Comparison of ENCODE assay signal across 8 mouse cellular contexts in the genomic region with DNA sequence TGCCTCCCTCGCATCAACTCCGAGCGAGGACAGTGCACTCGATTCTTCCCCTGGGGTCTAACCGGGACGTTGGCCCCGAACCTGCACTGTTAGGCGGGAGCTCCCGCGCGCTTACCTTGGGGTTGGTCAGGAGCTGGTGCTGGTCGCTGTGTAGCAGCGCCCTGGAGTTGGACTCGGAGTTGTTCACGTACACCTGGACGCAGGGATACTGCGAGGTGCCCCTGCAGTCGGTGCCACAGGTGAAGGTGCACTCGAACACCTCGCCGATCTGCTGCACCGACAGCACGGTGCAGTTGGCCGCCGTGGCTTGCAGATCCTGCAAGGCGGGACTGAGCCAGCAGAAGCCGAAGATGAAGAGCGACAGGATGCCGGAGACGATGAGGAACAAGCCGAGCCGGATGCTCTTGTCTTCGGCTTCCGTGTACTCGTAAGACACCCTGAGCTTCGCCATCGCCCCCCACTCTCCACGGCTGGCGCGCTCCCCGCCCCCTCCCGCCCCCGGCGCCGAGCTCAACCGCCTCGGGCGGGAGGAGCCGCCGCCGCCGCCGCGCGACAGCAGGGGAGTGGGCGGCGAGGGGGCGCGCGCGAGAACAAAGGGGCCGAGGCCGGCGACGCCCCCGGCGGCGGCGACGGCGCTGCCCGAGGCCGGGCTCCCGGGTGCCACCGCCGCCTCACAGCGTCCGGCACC. TPM values are rescaled to one million over a fixed set of nuclear protein-coding genes. Genes with fewer than 3 reads are reported as not detected.
DNase-seq lines count a peak whose midpoint lies in the region; ATAC-seq and TF ChIP-seq lines count a peak whose summit lies in the region.

No protein-coding gene starts in this region.

- under 1% methylated on average over 54 of the region's 78 CpGs for WGBS in embryonic facial prominence, embryonic 12.5 days
- WGBS in hindbrain, embryonic 14.5 days, result under 1% methylated on average over 65 of the region's 78 CpGs
- WGBS in limb, embryonic 14.5 days, result under 1% methylated on average over 43 of the region's 78 CpGs
- under 1% methylated on average over 41 of the region's 78 CpGs for WGBS in midbrain, embryonic 16.5 days

- peak overlapping the region; percentile 68 for H3K4me3 ChIP-seq in embryonic facial prominence, embryonic 12.5 days
- peak overlapping the region; percentile 71 for H3K4me3 ChIP-seq in hindbrain, embryonic 14.5 days (replicated peaks; ENCODE audit: low read length)
- H3K4me3 ChIP-seq in limb, embryonic 14.5 days (replicated peaks; ENCODE audit: low read length), result peak overlapping the region; percentile 67
- H3K4me3 ChIP-seq in midbrain, embryonic 16.5 days (ENCODE audit: low read depth, low read length), result peak overlapping the region; percentile 84

- H3K27ac ChIP-seq in embryonic facial prominence, embryonic 12.5 days, result peak overlapping the region; percentile 81
- peak overlapping the region; percentile 92 for H3K27ac ChIP-seq in hindbrain, embryonic 14.5 days
- peak overlapping the region; percentile 82 for H3K27ac ChIP-seq in limb, embryonic 14.5 days (replicated peaks; ENCODE audit: low read depth, low read length)
- peak overlapping the region; percentile 92 for H3K27ac ChIP-seq in midbrain, embryonic 16.5 days (ENCODE audit: low read length)

- H3K4me2 ChIP-seq in embryonic facial prominence, embryonic 12.5 days (replicated peaks), result peak overlapping the region; percentile 91
- H3K4me2 ChIP-seq in hindbrain, embryonic 14.5 days (replicated peaks), result peak overlapping the region; percentile 92
- peak overlapping the region; percentile 94 for H3K4me2 ChIP-seq in limb, embryonic 14.5 days (replicated peaks; ENCODE audit: low read depth, low read length, severe bottlenecking)
- H3K4me2 ChIP-seq in midbrain, embryonic 16.5 days (ENCODE audit: low read length), result peak overlapping the region; percentile 76

- TF ChIP-seq POLR2A in limb, embryonic 14.5 days (IDR thresholded peaks at IDR 0.05; ENCODE audit: borderline replicate concordance, extremely low read depth, insufficient read depth, insufficient read length), result no peak

- H3K9ac ChIP-seq in embryonic facial prominence, embryonic 12.5 days, result peak overlapping the region; percentile 80
- H3K9ac ChIP-seq in hindbrain, embryonic 14.5 days, result peak overlapping the region; percentile 88
- peak overlapping the region; percentile 79 for H3K9ac ChIP-seq in limb, embryonic 14.5 days (ENCODE audit: low read depth, low read length, severe bottlenecking)
- peak overlapping the region; percentile 84 for H3K9ac ChIP-seq in midbrain, embryonic 16.5 days (ENCODE audit: low read depth, low read length)

- 0 out of 2 replicates have a peak, but pooled peaks cover 4% of the 10 kb centered on the region for H3K4me1 ChIP-seq in embryonic facial prominence, embryonic 12.5 days
- H3K4me1 ChIP-seq in hindbrain, embryonic 14.5 days (replicated peaks; ENCODE audit: control insufficient read depth, insufficient read depth, low read length), result peaks cover 23% of the 10 kb centered on the region
- peaks cover 13% of the 10 kb centered on the region for H3K4me1 ChIP-seq in limb, embryonic 14.5 days (ENCODE audit: control insufficient read depth, insufficient read depth, low read length)
- H3K4me1 ChIP-seq in midbrain, embryonic 16.5 days (ENCODE audit: control insufficient read depth, insufficient read depth, low read length), result peaks cover 22% of the 10 kb centered on the region

- H3K36me3 ChIP-seq in embryonic facial prominence, embryonic 12.5 days, result no peaks in the 10 kb centered on the region
- H3K36me3 ChIP-seq in hindbrain, embryonic 14.5 days (replicated peaks; ENCODE audit: control insufficient read depth, insufficient read depth), result no peaks in the 10 kb centered on the region
- H3K36me3 ChIP-seq in limb, embryonic 14.5 days (ENCODE audit: control insufficient read depth, insufficient read depth, low read length), result no peaks in the 10 kb centered on the region
- H3K36me3 ChIP-seq in midbrain, embryonic 16.5 days (ENCODE audit: control insufficient read depth, insufficient read depth, low read length), result no peaks in the 10 kb centered on the region

- DNase-seq in gastrocnemius, postnatal 14 days, result peak; percentile 11
- DNase-seq in gastrocnemius, postnatal 36 days, result no peak
- DNase-seq in WW6 (ENCODE audit: low read depth, low spot score), result peak; percentile 46
- DNase-seq in hindbrain, embryonic 14.5 days (ENCODE audit: low spot score), result peak; percentile 77
- DNase-seq in limb, embryonic 14.5 days (ENCODE audit: low spot score), result peak; percentile 38
- peak; percentile 49 for DNase-seq in testis, postnatal 10 days (ENCODE audit: low spot score)

- intact Hi-C loops in gastrocnemius, postnatal 14 days (cut with DNase I; ENCODE audit: low total_unique reads), result no loop called here
- intact Hi-C loops in gastrocnemius, postnatal 36 days (cut with DNase I), result no loop called here

- H3K9me3 ChIP-seq in embryonic facial prominence, embryonic 12.5 days, result peaks cover 3% of the 10 kb centered on the region; the same call in 1 of the 2 replicates
- no peaks in the 10 kb centered on the region for H3K9me3 ChIP-seq in hindbrain, embryonic 14.5 days (ENCODE audit: control insufficient read depth, low read length)
- H3K9me3 ChIP-seq in limb, embryonic 14.5 days (ENCODE audit: control insufficient read depth, low read length), result no peaks in the 10 kb centered on the region
- no peaks in the 10 kb centered on the region for H3K9me3 ChIP-seq in midbrain, embryonic 16.5 days (replicated peaks; ENCODE audit: control insufficient read depth, low read length, poor library complexity, severe bottlenecking)

- peak; percentile 49 for ATAC-seq in embryonic facial prominence, embryonic 12.5 days (ENCODE audit: insufficient number of reproducible peaks, insufficient read depth, low FRiP score, low TSS enrichment)
- peak; percentile 80 for ATAC-seq in hindbrain, embryonic 14.5 days (ENCODE audit: low FRiP score)
- ATAC-seq in limb, embryonic 14.5 days (ENCODE audit: low FRiP score, low read depth), result peak; percentile 75
- ATAC-seq in midbrain, embryonic 16.5 days, result peak; percentile 81

- no peaks in the 10 kb centered on the region for H3K27me3 ChIP-seq in embryonic facial prominence, embryonic 12.5 days
- H3K27me3 ChIP-seq in hindbrain, embryonic 14.5 days (ENCODE audit: control insufficient read depth, insufficient read depth, low read length), result no peaks in the 10 kb centered on the region
- H3K27me3 ChIP-seq in limb, embryonic 14.5 days (ENCODE audit: control insufficient read depth, insufficient read depth, low read length), result no peaks in the 10 kb centered on the region
- no peaks in the 10 kb centered on the region for H3K27me3 ChIP-seq in midbrain, embryonic 16.5 days (ENCODE audit: control insufficient read depth, insufficient read depth, low read depth, low read length)

RNA-seq across cellular contexts. Expression of gene Kcnmb4, which starts 0.5 kb away (rescaled TPM):
- total RNA-seq in gastrocnemius, postnatal 14 days (2021), result 1 to 10 TPM; 1.2 to 1.3 TPM
- total RNA-seq in gastrocnemius, postnatal 36 days (2021), result not detected
- polyA plus RNA-seq in embryonic facial prominence, embryonic 12.5 days (2016; fragmentation: Nextera tagmentation; extraction: Ambion mirVana), result 16.1 and 17.4 TPM in 2 replicates
- polyA plus RNA-seq in hindbrain, embryonic 14.5 days (2014; fragmentation: Nextera tagmentation; extraction: Ambion mirVana), result 33.6 and 42.0 TPM in 2 replicates
- polyA plus RNA-seq in limb, embryonic 14.5 days (2012; rRNA removed), result 31.8 and 41.7 TPM in 2 replicates
- 13.7 and 15.9 TPM in 2 replicates for polyA plus RNA-seq in limb, embryonic 14.5 days (2014; fragmentation: Nextera tagmentation; extraction: Ambion mirVana)
- 17.1 and 17.8 TPM in 2 replicates for polyA plus RNA-seq in midbrain, embryonic 16.5 days (2015; fragmentation: Nextera tagmentation; extraction: Ambion mirVana)

Comparison
In these comparisons a context has a peak if more than half of its experiments do, and no peak if none do; other contexts are left out.
1. DNase-seq: peak in gastrocnemius, postnatal 14 days (single experiment), WW6 (single experiment), hindbrain, embryonic 14.5 days (single experiment), limb, embryonic 14.5 days (single experiment) and testis, postnatal 10 days (single experiment); none in gastrocnemius, postnatal 36 days (0 of 2).
2. Peak in every context shown above with its lines, with median percentiles within 50 percentile points of each other: ATAC-seq, H3K27ac ChIP-seq, H3K4me2 ChIP-seq, H3K4me3 ChIP-seq and H3K9ac ChIP-seq.